Mouse (Mus musculus) embryonic facial prominence, embryonic 15.5 days (tissue): Measurements from ENCODE around the gene Dlk1. TPM values are rescaled to one million over a fixed set of nuclear protein-coding genes. Genes with fewer than 3 reads are reported as not detected.

ENCODE experiments used
- ATAC-seq: fragments of 200-750 bp; cut with Nextera tagmentation; 2 replicates; pipeline ENCODE4 v1.8.0; 2017; ENCODE audit warnings: low read depth, moderate TSS enrichment; ENCODE audit not compliant: insufficient number of reproducible peaks, low FRiP score, low TSS enrichment
- H3K27ac ChIP-seq: fragments of 300-500 bp; sonication (generic); replicated peaks from 2 replicates; pipeline ENCODE4 v1.5.1; 2015; ENCODE audit warnings: mild to moderate bottlenecking, inconsistent platforms
- H3K27me3 ChIP-seq: fragments of 300-500 bp; sonication (generic); 2 replicates; pipeline ENCODE4 v1.6.1; 2015; ENCODE audit warnings: inconsistent platforms
- H3K36me3 ChIP-seq: fragments of 300-500 bp; sonication (generic); 2 replicates; pipeline ENCODE4 v1.6.1; 2015; ENCODE audit warnings: mild to moderate bottlenecking, inconsistent platforms
- H3K4me1 ChIP-seq: fragments of 300-500 bp; sonication (generic); 2 replicates; pipeline ENCODE4 v1.6.1; 2015; ENCODE audit warnings: inconsistent platforms
- H3K4me2 ChIP-seq: fragments of 300-500 bp; sonication (generic); replicated peaks from 2 replicates; pipeline ENCODE4 v1.6.1; 2015; ENCODE audit warnings: mild to moderate bottlenecking, inconsistent platforms
- H3K4me3 ChIP-seq: fragments of 300-500 bp; sonication (generic); replicated peaks from 2 replicates; pipeline ENCODE4 v1.5.1; 2015; ENCODE audit warnings: mild to moderate bottlenecking, inconsistent platforms
- H3K9ac ChIP-seq: fragments of 300-500 bp; sonication (generic); 2 replicates; pipeline ENCODE4 v1.6.1; 2015; ENCODE audit warnings: inconsistent platforms
- H3K9me3 ChIP-seq: fragments of 300-500 bp; sonication (generic); replicated peaks from 2 replicates; pipeline ENCODE4 v1.6.1; 2016; ENCODE audit warnings: inconsistent platforms
- WGBS: fragments of 180-500 bp; shearing (Covaris S2); methylation state at CpG from one replicate; pipeline ENCODE4 v1.1.7; 2015; 5-methylcytosine and 5-hydroxymethylcytosine counted together
- polyA plus RNA-seq: library from polyadenylated mRNA; unstranded; fragments of >200 nt; fragmentation: Nextera tagmentation; extraction: Ambion mirVana; gene quantifications from 2 replicates; pipeline ENCODE4 v1.2.1, GENCODE M21; 2015

Dlk1 gene
- polyA plus RNA-seq, 1 experiment from 2014 or later = 710 TPM

GRCm38 (mm10) chr12:109441366-109441765, 11.3 kb upstream of the Dlk1 start:
- WGBS = 17% methylated on average over 6 of the region's 6 CpGs

GRCm38 (mm10) chr12:109442115-109442514, 10.5 kb upstream of the Dlk1 start:
- Histone ChIP-seq H3K36me3 (no peaks in the 10 kb centered on the region), H3K9me3 (no peaks in the 10 kb centered on the region), H3K4me3 (no peak overlapping the region), H3K4me1 (peaks cover 82% of the 10 kb centered on the region), H3K27me3 (peaks cover 3% of the 10 kb centered on the region; the same call in 1 of the 2 replicates), H3K9ac (no peak overlapping the region), H3K4me2 (no peak overlapping the region), H3K27ac (no peak overlapping the region)
- ATAC-seq = no peak
- WGBS = 62% methylated on average over 13 of the region's 13 CpGs

More at GRCm38 (mm10) chr12:109441366-109441765, 11.3 kb upstream of the Dlk1 start:
- no peaks in the 10 kb centered on the region for H3K36me3 ChIP-seq
- no peak overlapping the region for H3K4me3 ChIP-seq
- no peak overlapping the region for H3K9ac ChIP-seq
- H3K4me1 ChIP-seq = peaks cover 82% of the 10 kb centered on the region
- peak overlapping the region; percentile 72 for H3K27ac ChIP-seq
- no peaks in the 10 kb centered on the region for H3K9me3 ChIP-seq
- no peak overlapping the region for H3K4me2 ChIP-seq
- H3K27me3 ChIP-seq = no peaks in the 10 kb centered on the region
- ATAC-seq = 0 out of 2 replicates have a peak, but pooled peaks have one; percentile 32

- Histone ChIP-seq H3K27me3 (peaks cover 3% of the 10 kb centered on the region; the same call in 1 of the 2 replicates), H3K27ac (no peak overlapping the region), H3K9me3 (no peaks in the 10 kb centered on the region), H3K4me2 (no peak overlapping the region), H3K9ac (no peak overlapping the region), H3K36me3 (no peaks in the 10 kb centered on the region), H3K4me3 (no peak overlapping the region), H3K4me1 (peaks cover 75% of the 10 kb centered on the region)
- WGBS = 48% methylated on average over 3 of the region's 3 CpGs
- ATAC-seq = no peak
These were observed 9.3 kb upstream of the Dlk1 start for GRCm38 (mm10) chr12:109443276-109443675.

GRCm38 (mm10) chr12:109444999-109445398, 7.6 kb upstream of the Dlk1 start:
- no peak for ATAC-seq
- Histone ChIP-seq H3K4me1 (peaks cover 70% of the 10 kb centered on the region), H3K4me2 (no peak overlapping the region), H3K27me3 (peaks cover 3% of the 10 kb centered on the region; the same call in 1 of the 2 replicates), H3K9ac (no peak overlapping the region), H3K9me3 (no peaks in the 10 kb centered on the region), H3K4me3 (no peak overlapping the region), H3K36me3 (no peaks in the 10 kb centered on the region), H3K27ac (no peak overlapping the region)
- WGBS = 40% methylated on average over 5 of the region's 5 CpGs

DNA sequence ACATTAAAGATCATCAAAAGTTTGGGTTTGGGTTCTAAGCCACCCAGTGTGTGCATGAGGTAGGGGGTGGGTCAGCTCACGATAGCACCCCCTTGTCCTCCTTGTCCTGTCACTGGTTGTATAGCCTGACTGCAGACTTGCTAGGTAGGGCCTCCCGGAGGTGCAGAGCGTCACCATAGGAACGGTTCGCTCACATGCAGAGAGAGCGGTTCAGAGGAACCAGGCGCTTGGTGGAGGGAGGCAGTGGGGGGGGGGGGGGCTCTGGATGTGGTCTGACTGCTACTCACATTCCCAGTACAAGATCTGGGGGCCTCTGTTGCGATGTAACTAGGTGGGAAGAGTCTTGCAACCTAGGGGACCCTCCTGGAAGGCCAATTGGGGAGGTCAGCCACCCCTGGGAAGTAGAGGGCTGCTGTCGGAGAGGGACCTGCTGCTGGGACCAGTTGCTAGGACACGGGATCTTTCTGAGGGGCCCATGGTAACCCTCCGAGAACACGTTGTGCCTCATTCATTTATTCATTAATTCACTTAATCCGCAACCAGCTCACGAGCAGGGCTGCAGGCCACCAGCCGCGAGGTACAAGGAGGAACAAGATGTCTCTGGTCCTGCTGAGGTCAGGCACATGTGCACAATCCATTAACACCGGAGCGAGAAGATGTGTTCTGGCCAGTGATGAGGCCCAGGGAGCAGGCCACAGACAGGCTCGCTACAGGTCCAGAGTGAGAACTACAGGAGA, 7.0 kb upstream of the Dlk1 start:
- no peaks in the 10 kb centered on the region for H3K9me3 ChIP-seq
- WGBS = 13% methylated on average over 19 of the region's 19 CpGs
- peaks cover 3% of the 10 kb centered on the region; the same call in 1 of the 2 replicates for H3K27me3 ChIP-seq
- peaks cover 70% of the 10 kb centered on the region for H3K4me1 ChIP-seq
- H3K36me3 ChIP-seq = no peaks in the 10 kb centered on the region
- ATAC-seq = no peak
- H3K27ac ChIP-seq = peak overlapping the region; percentile 23; the same call in 1 of the 2 replicates
- H3K4me3 ChIP-seq = peak overlapping the region; percentile 17; the same call in 1 of the 2 replicates
- no peak overlapping the region for H3K9ac ChIP-seq
- peak overlapping the region; percentile 24 for H3K4me2 ChIP-seq

DNA sequence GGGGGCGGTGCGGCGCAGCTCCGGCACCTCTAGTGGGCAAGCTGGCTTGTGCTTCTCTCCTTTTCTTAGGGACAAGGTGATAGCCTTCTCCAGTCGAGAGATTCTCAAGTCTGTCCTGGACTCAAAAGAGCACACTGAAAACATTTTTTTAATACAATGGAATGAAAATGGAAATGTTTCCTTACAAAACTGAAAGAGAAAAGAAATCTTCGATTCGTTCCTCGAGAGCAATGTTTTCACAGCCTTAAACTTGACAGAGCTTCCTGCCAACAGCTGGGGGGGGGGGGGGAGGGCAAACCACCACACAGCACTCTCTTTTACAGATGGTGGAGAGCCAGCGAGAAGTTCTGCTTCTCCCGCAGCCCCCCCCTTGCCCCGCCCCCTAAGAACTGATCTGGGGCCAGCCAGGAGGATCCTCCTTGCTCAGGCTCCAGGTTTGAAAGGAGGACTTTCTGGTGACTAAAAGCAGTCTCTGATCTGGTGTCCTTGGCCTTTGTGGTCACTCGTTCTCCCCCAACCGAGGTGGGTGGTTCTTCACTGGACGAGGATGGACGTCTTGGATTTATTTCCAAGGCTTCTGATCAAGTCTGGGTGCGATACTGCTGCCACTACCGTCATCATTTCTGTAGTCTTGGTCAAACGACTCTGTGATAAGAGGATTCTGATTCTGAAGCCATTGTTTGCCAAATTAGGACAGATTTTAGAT, 6.2 kb upstream of the Dlk1 start:
- Histone ChIP-seq H3K27ac (peak overlapping the region; percentile 23; the same call in 1 of the 2 replicates), H3K4me3 (peak overlapping the region; percentile 17; the same call in 1 of the 2 replicates), H3K36me3 (no peaks in the 10 kb centered on the region), H3K4me2 (peak overlapping the region; percentile 24), H3K9ac (no peak overlapping the region), H3K4me1 (peaks cover 65% of the 10 kb centered on the region), H3K9me3 (no peaks in the 10 kb centered on the region), H3K27me3 (peaks cover 3% of the 10 kb centered on the region; the same call in 1 of the 2 replicates)
- no peak for ATAC-seq
- WGBS = 16% methylated on average over 18 of the region's 18 CpGs

DNA sequence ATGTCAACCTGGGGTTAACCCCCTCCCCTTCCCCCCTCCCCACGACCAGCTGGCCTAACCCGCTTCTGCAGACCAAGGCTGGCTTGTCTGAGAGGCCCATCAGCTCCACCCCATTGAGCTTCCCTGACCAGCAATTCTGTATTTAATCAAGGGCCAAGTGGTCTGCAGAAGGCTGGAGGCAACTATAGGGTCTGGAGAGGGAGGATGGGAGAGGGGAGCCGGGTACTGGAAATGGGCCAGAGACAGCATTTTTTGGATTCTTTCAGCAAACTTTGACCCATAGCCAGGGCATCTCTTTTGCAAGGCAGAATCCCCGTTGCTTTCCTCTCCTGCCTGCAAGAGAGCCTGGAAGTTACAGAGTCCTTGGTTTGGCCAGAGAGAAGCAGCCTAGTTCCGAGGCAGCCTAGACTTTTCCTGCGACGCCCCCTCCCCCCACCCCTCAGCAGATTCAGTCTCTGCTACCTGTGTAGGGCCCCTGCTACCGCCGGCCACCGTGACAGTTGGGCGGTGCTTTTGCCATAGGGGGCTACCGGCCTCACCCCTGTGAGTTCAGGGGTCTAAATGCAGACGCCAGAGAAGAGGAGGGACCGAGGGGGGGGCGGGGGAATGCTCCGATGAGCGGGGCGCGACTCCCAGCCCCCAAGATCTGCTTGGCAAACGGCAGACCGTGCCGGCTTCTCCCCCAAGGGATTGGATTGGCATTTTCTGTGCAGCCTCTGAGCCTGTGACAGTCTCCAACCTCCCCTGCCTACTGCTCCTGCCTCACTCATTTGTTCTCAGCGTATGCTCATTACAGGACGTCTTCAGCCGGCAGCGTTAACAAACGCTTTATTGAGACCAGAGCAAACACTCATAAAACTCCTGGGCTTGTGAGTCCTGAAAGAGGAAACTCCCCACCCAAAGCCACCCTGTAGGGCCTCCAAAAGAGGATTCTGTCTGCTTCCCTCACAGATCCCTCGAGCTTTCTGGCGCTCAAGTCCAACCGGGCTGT, 2.9 kb upstream of the Dlk1 start:
- peak; percentile 17; the same call in 1 of the 2 replicates for ATAC-seq
- Histone ChIP-seq H3K27ac (peak overlapping the region; percentile 56), H3K9me3 (no peaks in the 10 kb centered on the region), H3K4me3 (peak overlapping the region; percentile 35), H3K4me2 (peak overlapping the region; percentile 64), H3K36me3 (no peaks in the 10 kb centered on the region), H3K27me3 (peaks cover 32% of the 10 kb centered on the region), H3K9ac (no peak overlapping the region), H3K4me1 (peaks cover 57% of the 10 kb centered on the region)
- 2% methylated on average over 30 of the region's 30 CpGs for WGBS

- WGBS = 1% methylated on average over 63 of the region's 96 CpGs
- peak overlapping the region; percentile 45 for H3K27ac ChIP-seq
- peak overlapping the region; percentile 87 for H3K4me2 ChIP-seq
- peak; percentile 75 for ATAC-seq
- H3K27me3 ChIP-seq = peaks cover 58% of the 10 kb centered on the region
- H3K36me3 ChIP-seq = no peaks in the 10 kb centered on the region
- H3K9me3 ChIP-seq = no peaks in the 10 kb centered on the region
- H3K4me1 ChIP-seq = peaks cover 50% of the 10 kb centered on the region
- peak overlapping the region; percentile 53 for H3K4me3 ChIP-seq
- H3K9ac ChIP-seq = peak overlapping the region; percentile 45
These were observed 708 bp downstream of the Dlk1 start for GRCm38 (mm10) chr12:109453065-109453997.

DNA sequence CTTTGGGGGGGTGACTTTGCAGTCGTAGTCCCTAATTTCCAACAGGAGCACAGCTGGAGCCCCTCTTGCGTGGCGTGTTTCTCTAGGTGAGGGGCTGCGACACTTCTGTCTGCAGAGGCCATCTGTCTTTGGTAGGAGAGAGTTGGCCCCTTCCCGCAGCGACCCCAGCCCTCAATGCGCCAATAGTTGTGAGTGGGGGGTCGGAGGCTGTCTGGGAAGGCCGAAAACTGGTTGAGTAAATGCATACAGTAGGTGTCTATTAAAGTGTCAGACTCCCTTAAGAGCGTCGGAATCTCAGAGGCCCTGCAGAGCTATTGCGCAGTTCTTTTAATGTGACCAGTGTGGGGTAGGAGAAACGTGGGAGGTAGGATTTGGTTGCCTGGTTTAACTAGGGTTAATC, 1.5 kb downstream of the Dlk1 start:
- H3K27ac ChIP-seq = peak overlapping the region; percentile 45; the same call in 1 of the 2 replicates

More for the DNA sequence above, 1.5 kb downstream of the Dlk1 start:
- H3K4me2 ChIP-seq = peak overlapping the region; percentile 87
- WGBS = 23% methylated on average over 13 of the region's 13 CpGs
- H3K9me3 ChIP-seq = no peaks in the 10 kb centered on the region
- H3K4me1 ChIP-seq = peaks cover 56% of the 10 kb centered on the region
- H3K9ac ChIP-seq = peak overlapping the region; percentile 45
- H3K27me3 ChIP-seq = peaks cover 65% of the 10 kb centered on the region
- peak overlapping the region; percentile 53 for H3K4me3 ChIP-seq
- no peaks in the 10 kb centered on the region for H3K36me3 ChIP-seq
- ATAC-seq = no peak
